Mouse (Mus musculus): Measurements from ENCODE around the gene Ppfia2.

GRCm38 (mm10) chr10:106609177-106609981, 139.2 kb downstream of the Ppfia2 start:
- TF ChIP-seq CTCF (IDR thresholded peaks at IDR 0.05; ENCODE audit: low read depth, low read length) (no peak), GATA1 (IDR thresholded peaks at IDR 0.05; ENCODE audit: borderline replicate concordance, low read length) (no peak), TAL1 (conservative IDR thresholded peaks at IDR 0.05; ENCODE audit: low read depth, low read length) (no peak), POLR2AphosphoS5 (IDR thresholded peaks at IDR 0.05; ENCODE audit: insufficient replicate concordance, low read depth, low read length) (no peak), GATA2 (IDR thresholded peaks at IDR 0.05; ENCODE audit: borderline replicate concordance, low read depth, low read length) (no peak)
